Mouse (Mus musculus): Measurements from ENCODE around the gene Synm. TPM values are rescaled to one million over a fixed set of nuclear protein-coding genes. Genes with fewer than 3 reads are reported as not detected.

Synm gene
- polyA plus RNA-seq, 1 experiment, result 3.5 TPM

DNA sequence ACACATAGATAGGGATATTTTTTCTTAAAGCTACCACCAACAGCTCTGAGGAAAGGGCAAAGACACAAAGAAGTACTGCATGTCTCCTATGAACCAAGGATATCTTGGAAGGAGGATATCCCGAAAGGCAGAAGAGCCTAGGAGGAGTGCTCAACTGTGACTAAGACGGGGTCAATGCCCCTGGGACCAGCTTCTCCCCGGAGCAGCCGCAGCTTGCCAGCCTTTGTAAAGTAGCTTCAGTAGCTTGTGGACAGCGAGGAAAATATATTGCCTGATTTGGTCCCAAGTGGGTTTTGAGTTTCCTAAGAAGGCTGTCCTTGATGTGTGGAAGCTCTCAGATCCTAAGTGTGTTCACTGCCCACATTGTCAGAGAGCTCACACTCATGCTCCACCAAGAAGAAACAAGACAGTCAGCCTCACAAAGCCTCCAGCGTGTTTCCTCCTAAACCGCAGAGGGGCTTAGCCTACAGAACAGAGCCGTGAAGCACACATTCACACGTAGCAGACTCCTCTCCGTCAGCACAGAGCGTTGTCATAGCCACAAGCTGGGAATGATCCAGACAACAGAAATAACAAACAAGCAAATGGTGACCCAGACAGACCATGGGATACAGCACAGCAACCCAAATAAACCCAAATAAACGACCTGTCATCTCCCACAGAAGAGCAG is 17.2 kb upstream of the Synm start:
- no peak for TF ChIP-seq POLR2A (IDR thresholded peaks at IDR 0.05; ENCODE audit: borderline replicate concordance, extremely low read depth, insufficient read depth, insufficient read length, poor library complexity, severe bottlenecking)
- TF ChIP-seq CTCF (IDR thresholded peaks at IDR 0.05; ENCODE audit: borderline replicate concordance, extremely low read depth, insufficient read depth, insufficient read length), result no peak
- peak; percentile 59 for DNase-seq (ENCODE audit: low read depth)

DNA sequence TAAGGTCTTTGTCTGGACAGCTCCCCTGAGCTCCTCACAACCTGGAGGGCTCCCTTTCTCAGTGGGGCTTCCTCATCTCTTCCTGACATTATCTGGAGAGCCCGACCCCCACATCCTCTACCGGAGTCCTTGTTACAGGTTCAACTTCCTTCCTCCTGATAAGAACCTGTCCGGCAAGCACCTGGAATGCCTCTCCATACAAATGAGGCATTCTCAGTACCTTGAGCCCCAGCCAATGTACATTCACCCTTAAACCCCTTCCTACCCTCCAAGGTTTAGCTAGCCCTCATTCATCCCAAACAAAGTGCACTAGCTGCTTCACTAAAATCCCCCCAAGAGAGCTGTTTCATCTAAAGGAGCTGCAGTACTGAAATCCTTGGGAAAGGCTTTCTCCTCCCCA is 16.1 kb upstream of the Synm start:
- no peak for TF ChIP-seq POLR2A (IDR thresholded peaks at IDR 0.05; ENCODE audit: borderline replicate concordance, extremely low read depth, insufficient read depth, insufficient read length, poor library complexity, severe bottlenecking)
- no peak for TF ChIP-seq CTCF (IDR thresholded peaks at IDR 0.05; ENCODE audit: borderline replicate concordance, extremely low read depth, insufficient read depth, insufficient read length)

GRCm38 (mm10) chr7:67772231-67772630 is 12.7 kb upstream of the Synm start:
- TF ChIP-seq CTCF (IDR thresholded peaks at IDR 0.05; ENCODE audit: borderline replicate concordance, extremely low read depth, insufficient read depth, insufficient read length) (no peak), POLR2A (IDR thresholded peaks at IDR 0.05; ENCODE audit: borderline replicate concordance, extremely low read depth, insufficient read depth, insufficient read length, poor library complexity, severe bottlenecking) (no peak)
- no peak for DNase-seq (ENCODE audit: low read depth)

More for the DNA sequence above, 16.1 kb upstream of the Synm start:
- DNase-seq (ENCODE audit: low read depth), result no peak

DNA sequence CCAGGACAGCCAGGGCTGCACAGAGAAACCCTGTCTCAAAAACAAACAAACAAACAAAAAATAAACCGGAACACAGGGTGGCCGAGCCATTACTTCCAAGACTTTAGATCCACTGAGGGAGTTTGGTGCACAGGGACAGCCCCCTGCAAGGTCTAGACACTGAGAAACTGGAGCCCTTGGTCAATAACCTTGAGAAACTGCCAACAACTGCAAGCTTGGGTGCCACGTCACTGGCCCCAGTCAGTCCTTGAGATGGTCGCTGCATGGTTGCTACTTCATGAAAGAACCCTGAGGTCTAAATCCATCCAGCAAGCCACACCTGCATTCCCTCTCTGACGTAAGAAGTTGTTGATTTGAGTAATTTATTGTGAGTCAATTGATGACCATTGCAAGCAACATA is 9.9 kb upstream of the Synm start:
- TF ChIP-seq POLR2A (IDR thresholded peaks at IDR 0.05; ENCODE audit: borderline replicate concordance, extremely low read depth, insufficient read depth, insufficient read length, poor library complexity, severe bottlenecking) (no peak), CTCF (IDR thresholded peaks at IDR 0.05; ENCODE audit: borderline replicate concordance, extremely low read depth, insufficient read depth, insufficient read length) (no peak)
- no peak for DNase-seq (ENCODE audit: low read depth)

DNA sequence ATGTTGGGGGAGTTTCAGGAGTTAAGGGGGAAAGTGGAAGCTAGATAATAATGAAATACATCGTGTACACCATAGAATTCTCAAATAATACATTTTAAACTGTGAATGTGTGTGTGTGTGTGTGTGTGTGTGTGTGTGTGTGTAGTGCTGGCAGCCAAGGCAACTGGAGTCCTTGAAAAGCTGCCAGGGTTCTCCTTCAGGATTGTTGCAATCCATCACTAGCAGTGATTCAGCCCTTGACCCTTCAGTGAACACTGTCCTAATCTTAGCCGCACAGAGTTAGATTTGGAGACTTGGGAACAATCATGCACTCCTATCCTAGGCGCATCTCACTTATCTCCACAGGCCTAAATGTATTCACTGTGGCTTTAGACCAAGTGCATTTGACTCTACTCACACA is 8.6 kb upstream of the Synm start:
- DNase-seq (ENCODE audit: low read depth), result no peak
- TF ChIP-seq POLR2A (IDR thresholded peaks at IDR 0.05; ENCODE audit: borderline replicate concordance, extremely low read depth, insufficient read depth, insufficient read length, poor library complexity, severe bottlenecking), result no peak
- no peak for TF ChIP-seq CTCF (IDR thresholded peaks at IDR 0.05; ENCODE audit: borderline replicate concordance, extremely low read depth, insufficient read depth, insufficient read length)

GRCm38 (mm10) chr7:67763625-67764024 is 4.1 kb upstream of the Synm start:
- DNase-seq (ENCODE audit: low read depth), result no peak
- TF ChIP-seq POLR2A (IDR thresholded peaks at IDR 0.05; ENCODE audit: borderline replicate concordance, extremely low read depth, insufficient read depth, insufficient read length, poor library complexity, severe bottlenecking) (no peak), CTCF (IDR thresholded peaks at IDR 0.05; ENCODE audit: borderline replicate concordance, extremely low read depth, insufficient read depth, insufficient read length) (no peak)

GRCm38 (mm10) chr7:67758858-67759628 is 499 bp downstream of the Synm start:
- DNase-seq (ENCODE audit: low read depth), result peak; percentile 88
- TF ChIP-seq POLR2A (IDR thresholded peaks at IDR 0.05; ENCODE audit: borderline replicate concordance, extremely low read depth, insufficient read depth, insufficient read length, poor library complexity, severe bottlenecking) (no peak), CTCF (IDR thresholded peaks at IDR 0.05; ENCODE audit: borderline replicate concordance, extremely low read depth, insufficient read depth, insufficient read length) (no peak)

DNA sequence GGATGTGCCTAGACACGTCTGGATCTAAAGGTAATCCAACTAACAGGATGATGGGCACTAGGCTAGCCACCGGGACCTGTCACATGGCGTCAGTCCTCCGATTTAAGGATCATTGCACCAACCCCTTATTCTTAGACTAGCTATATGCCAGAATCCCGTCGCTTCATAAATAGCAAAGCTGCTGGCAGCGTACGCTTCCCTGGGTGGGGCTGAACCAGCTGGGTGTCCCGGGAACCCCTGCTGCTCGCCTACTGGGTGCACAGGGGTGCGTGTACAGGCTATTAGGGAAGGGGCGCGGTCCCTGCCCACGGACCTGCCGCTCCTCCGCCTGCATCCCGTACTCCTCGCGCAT is 1.1 kb downstream of the Synm start:
- no peak for DNase-seq (ENCODE audit: low read depth)
- no peak for TF ChIP-seq CTCF (IDR thresholded peaks at IDR 0.05; ENCODE audit: borderline replicate concordance, extremely low read depth, insufficient read depth, insufficient read length)
- no peak for TF ChIP-seq POLR2A (IDR thresholded peaks at IDR 0.05; ENCODE audit: borderline replicate concordance, extremely low read depth, insufficient read depth, insufficient read length, poor library complexity, severe bottlenecking)

- TF ChIP-seq POLR2A (IDR thresholded peaks at IDR 0.05; ENCODE audit: borderline replicate concordance, extremely low read depth, insufficient read depth, insufficient read length, poor library complexity, severe bottlenecking) (no peak), CTCF (IDR thresholded peaks at IDR 0.05; ENCODE audit: borderline replicate concordance, extremely low read depth, insufficient read depth, insufficient read length) (no peak)
- DNase-seq (ENCODE audit: low read depth), result no peak
Observed at GRCm38 (mm10) chr7:67756636-67757035, 2.9 kb downstream of the Synm start.

DNA sequence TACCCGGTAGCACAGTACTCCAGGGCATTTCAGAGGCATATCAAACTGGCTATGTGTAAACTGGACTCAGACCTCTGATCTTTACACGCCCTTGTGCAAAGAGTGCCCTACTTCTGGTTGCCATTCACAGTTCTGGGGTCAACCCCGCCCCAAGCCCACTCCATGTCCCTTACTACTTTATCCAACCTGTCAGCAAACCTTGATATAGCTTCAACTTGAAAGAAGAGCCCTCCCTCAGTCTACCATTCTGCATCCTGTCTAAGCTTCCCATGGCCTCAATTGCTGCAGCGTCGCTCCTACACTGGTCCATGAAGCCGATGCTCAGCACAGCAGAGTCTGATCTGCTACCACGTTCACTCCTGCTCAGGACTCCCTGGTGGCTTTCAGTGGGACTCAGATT is 4.2 kb downstream of the Synm start:
- TF ChIP-seq CTCF (IDR thresholded peaks at IDR 0.05; ENCODE audit: borderline replicate concordance, extremely low read depth, insufficient read depth, insufficient read length) (no peak), POLR2A (IDR thresholded peaks at IDR 0.05; ENCODE audit: borderline replicate concordance, extremely low read depth, insufficient read depth, insufficient read length, poor library complexity, severe bottlenecking) (no peak)
- DNase-seq (ENCODE audit: low read depth), result no peak

DNA sequence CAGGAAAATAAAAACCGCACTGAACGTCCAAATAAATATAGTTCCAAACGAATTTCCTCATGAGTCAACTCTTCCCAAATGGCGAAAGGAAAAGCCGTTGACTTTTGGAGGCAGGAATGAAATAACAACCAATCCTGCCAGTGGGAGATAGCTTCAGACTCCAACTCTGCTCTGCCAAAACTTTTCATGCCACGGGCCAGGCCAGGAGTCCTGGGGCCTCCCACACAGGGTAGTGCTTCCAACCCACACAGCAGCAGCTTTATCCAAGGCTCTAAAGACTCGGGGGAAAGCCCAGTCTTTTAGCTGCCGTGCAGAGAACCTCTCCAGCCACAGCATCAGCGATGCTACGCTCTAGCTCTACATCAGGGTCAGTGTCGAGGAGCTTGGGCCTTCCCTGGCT is 4.9 kb downstream of the Synm start:
- TF ChIP-seq POLR2A (IDR thresholded peaks at IDR 0.05; ENCODE audit: borderline replicate concordance, extremely low read depth, insufficient read depth, insufficient read length, poor library complexity, severe bottlenecking) (no peak), CTCF (IDR thresholded peaks at IDR 0.05; ENCODE audit: borderline replicate concordance, extremely low read depth, insufficient read depth, insufficient read length) (no peak)
- no peak for DNase-seq (ENCODE audit: low read depth)
